Mouse (Mus musculus) heart, adult 2 months (tissue): Measurements from ENCODE around the gene Psat1.

Source experiments
- CTCF ChIP-seq: fragments of 200-600 bp; IDR thresholded peaks from 2 replicates; pipeline ENCODE4 v1.8.1; 2022; ENCODE audit warnings: antibody characterized with exemption, mild to moderate bottlenecking, moderate library complexity
- EP300 ChIP-seq: fragments of 200-500 bp; IDR thresholded peaks from 2 replicates; pipeline ENCODE4 v1.6.1; 2011; ENCODE audit warnings: low read depth, low read length, control low read depth; ENCODE audit not compliant: insufficient read depth
- POLR2A ChIP-seq: fragments of 200-500 bp; IDR thresholded peaks from 2 replicates; pipeline ENCODE4 v1.6.1; 2011; ENCODE audit warnings: mild to moderate bottlenecking, low read depth, low read length, control low read depth; ENCODE audit not compliant: insufficient read depth

- TF ChIP-seq EP300 (no peak), POLR2A (no peak), CTCF (no peak)
These were observed 35.7 kb downstream of the Psat1 start for GRCm38 (mm10) chr19:15911441-15911840.
